Mouse (Mus musculus): ENCODE measurements at regions not wholly inside any gene's neighbourhood (a gene's known extent, or its start where the extent isn't known, plus 50 kb on each side); places are given as distances from the start of the nearest gene placed in this dataset.

DNA sequence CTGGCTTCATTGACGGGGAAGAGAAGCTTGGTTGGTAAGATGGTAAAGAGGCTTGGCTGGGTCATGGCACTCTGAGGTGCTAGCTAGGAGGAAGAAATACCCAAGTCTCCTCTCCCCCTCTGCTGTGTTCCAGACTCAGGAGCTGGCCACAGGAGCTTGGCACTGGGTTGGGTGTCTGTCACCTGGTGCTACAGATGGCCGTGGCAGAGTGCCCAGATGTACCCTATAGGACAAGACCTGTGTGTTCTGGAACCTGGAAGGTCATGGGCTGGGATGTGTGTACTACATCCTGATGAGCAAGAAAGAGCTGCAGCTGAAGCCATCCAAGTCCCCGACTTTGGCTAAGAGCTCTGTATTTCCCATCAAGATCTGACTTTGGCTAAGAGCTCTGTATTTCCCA, 72.4 kb downstream of the Nupl2 start:
- DNase-seq, result no peak

DNA sequence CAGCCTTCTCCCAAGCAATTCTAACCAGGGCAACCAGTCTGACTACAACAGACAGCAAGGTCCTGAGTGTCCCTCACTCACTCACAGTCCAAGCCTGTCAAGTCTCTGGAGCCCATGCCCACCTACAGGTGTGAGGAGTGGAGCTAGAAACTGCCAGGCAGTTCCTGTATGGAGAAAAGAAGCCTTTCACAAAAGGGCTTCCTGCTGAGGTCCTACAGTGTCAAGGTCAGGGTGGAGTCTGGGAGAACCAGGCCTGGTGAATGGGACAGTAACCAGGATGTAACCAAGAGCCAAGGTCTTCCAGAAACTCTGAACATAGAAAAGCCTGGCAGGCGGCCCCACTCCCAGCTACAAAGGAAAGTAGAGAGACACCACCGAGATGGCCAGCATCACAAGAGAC, 74.2 kb downstream of the Nupl2 start:
- DNase-seq, result no peak

DNA sequence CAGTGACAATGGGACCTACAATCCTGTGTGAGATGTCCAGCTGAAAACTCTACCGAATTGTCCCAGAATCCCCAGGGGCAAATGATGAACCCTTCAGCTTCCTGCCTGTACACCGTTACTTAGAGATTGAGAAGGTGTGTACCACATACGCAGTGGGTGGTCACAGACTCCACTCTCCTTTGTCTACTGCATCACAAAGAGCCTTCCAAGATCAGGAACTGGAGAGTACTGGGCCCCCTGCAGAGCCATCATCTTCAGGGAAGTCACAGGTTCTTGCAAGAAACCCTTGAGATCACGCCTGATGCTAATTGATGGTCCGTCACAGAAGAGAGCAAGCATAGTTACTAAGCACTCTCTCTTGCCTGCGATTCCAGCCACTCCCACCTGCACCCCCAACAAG, 79.4 kb downstream of the Nupl2 start:
- no peak for DNase-seq

DNA sequence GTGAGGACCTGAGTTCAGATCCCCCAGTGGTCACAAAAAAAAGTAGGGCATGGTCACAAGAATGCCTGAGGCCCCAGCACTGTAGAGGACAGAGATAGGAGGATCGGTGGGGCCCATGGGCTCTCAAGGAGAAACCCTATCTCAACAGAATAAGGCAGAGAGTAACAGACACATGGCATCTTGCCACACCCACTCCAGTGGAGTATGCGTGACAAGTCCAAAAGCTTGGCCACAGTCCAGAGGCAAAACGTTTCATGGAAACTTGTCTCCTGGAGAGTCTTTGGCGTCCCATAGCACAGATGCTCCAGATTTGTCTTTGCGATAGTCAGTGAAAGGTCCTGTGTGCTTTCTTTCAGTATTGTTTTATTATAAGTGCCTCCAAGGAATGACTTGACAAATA, 90.7 kb downstream of the Nupl2 start:
- DNase-seq, result no peak

DNA sequence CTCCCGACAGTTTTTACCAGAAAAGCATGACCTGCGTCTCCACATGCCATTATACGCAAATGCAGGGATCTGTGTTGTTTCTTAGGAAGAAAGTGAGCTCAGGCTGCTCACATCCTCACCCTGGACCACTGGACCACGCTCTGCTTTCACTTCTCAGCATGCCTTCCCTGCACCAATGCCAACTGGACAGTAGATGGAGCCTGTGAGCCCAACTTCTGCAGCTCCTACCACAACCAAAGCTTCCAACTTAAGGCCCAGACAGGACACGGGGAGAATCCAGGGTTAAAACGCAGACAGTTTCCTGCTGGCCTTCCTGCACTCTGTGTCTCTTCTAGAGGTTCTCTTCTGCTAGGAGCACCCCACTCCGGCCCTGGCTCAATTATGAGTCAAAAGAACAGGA, 90.3 kb downstream of the Kcnh2 start:
- DNase-seq, result peak; percentile 44

DNA sequence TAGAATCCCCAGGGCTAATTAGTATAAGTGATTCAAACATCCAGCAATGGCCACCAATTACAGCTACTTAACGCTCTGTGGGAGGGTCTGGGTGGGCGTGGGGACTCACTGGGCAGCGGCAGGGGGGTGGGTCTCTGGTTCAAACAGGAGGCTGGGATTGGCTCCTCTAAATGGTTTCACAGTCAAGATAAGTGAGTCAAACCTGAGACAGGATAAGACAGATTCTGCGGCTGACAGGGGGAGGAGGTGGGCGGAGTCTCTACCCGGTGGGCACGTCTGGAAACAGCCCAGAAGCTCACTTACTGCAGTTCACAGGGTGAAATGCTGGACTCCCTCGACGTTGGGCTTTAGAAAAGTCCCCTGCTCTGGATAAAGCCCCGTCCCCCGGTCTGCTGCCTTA, 89.3 kb downstream of the Kcnh2 start:
- DNase-seq, result no peak

DNA sequence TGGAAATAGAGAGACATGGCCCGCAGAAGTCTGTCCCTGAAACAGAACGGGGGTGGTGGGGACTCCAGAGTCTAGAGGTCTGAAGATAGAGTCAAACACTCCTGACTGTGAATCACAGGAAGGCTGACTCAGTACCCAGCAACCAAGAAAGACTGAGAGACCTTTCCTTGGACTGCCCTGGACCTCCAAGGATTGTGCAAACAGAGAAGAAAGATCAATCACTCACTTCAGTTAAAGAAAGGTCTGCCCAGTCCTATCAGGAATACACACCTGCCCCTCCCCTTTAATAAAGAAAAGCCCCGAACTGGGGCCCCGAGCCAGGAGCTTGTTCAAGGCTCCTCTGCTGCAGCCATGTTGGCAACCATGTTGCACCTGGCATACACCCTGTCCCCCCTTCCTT, 87.3 kb downstream of the Kcnh2 start:
- no peak for DNase-seq

DNA sequence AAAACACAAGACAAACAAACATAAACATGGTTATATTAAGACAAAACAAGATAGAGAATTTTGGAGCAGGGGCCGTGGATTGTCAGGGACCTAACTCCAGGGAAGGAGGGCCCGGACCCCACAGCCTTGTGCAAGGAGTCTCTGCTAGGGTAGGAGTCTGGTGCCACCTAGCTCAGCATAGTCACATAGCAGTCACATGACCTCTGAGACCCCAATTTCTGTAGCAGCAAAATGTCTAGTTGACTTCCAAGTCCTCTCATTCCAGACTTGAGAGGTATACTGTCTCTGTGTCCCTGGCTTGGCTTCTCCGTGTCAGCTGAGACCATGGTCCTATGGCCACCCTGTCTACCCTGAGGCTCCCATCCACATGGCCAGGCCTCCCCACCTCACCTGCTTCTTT, 86.0 kb downstream of the Kcnh2 start:
- DNase-seq, result no peak

DNA sequence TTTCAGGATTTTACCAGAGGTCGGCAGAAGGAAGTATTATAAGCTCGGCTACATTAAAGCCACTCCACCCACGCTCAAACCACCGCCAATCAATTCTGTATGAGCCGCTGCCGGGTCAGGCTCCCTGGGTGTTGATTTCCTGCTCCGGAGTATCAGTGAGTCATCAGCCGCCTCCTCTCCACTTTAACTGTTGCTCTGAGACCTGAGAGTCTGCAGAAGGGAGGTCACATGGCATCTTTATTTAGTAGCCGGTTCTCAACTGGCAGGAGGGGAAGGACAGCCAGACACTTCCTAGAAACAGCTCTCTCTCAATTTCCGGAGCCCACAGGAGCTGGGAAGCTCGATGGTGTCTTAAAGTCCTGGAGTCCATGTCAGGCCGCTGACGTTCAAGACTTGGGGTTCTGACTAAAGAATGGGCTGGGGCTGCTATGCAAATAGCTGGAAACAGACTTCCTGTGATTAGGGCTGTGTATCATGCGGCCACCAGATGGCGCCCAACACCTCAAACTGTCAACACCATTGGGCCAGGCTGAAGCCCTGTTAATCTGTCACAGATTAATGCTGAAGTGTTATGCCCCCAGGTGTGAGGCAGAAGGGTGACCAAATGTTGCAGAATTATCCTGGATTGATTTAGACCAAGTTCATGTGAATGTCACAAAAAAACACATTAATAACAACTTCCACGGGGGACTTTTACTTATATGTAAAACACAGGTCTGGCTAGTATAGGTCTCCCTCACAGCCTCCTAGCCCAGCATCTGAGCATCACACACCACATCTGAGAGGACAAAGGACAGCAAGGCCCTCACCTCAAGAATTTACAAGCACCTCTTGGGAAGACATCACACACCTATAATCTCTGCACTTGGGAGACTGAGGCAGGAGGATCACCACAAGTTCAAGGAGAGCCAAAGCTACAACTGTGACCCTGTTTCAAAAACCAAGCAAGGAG, 84.8 kb downstream of the Kcnh2 start:
- DNase-seq, result peak; percentile 71

All from gastrocnemius, postnatal 25 days (tissue).